Mouse (Mus musculus): ENCODE results near the gene Haao. TPM values are rescaled to one million over a fixed set of nuclear protein-coding genes. Genes with fewer than 3 reads are reported as not detected.

The Haao gene
- polyA plus RNA-seq, 1 experiment from 2014 or later, result 1.4 TPM

DNA sequence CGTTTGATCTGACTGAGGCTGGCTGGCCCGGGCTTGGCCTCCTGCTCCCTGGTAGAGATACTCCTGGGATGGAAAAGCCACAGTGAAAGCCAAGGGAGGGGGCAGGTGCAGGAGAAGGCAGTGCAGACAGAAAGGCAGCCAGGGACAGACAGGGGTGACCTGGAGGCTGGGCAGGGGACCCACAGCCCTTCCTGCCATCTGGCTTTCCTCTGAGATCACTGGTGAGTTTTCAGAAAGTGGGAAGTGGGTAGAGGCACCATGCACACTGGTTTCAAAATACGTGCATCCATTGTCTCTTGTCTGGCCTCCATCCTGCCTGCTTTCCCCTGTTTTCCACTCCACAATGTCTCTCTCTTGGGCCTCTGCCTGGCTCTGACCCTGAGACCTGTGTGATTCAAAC lies 18.4 kb downstream of the Haao start:
- Histone ChIP-seq H3K27me3 (no peaks in the 10 kb centered on the region), H3K9ac (no peak overlapping the region), H3K36me3 (no peaks in the 10 kb centered on the region), H3K4me1 (0 out of 2 replicates have a peak, but pooled peaks cover 2% of the 10 kb centered on the region), H3K9me3 (no peaks in the 10 kb centered on the region), H3K27ac (no peak overlapping the region), H3K4me3 (no peak overlapping the region), H3K4me2 (no peak overlapping the region)
- 48% methylated on average over 3 of the region's 3 CpGs for WGBS
- ATAC-seq (ENCODE audit: insufficient number of reproducible peaks, low FRiP score, low TSS enrichment, low read depth), result no peak

DNA sequence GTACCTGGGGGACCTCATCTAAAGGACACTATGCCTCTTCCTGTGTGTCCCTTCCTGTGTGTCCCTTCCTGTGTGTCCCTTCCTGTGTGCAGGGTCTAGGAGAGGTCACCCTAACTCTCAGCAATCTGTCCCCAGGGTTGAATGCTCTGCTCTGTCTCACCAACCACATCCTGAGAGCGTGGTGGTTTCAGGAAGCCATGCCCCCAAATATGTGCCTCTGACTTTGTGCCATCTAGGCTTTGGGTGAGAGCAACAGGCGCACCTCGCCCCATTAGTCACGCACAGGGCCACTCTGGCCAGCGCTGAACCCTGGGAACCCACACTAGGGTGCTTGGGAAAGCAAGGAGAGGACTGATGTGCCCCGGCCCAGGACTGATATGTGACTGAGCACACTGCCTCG lies 23.9 kb downstream of the Haao start:
- WGBS, result 82% methylated on average over 7 of the region's 7 CpGs
- Histone ChIP-seq H3K4me3 (no peak overlapping the region), H3K27me3 (no peaks in the 10 kb centered on the region), H3K9me3 (no peaks in the 10 kb centered on the region), H3K4me2 (no peak overlapping the region), H3K9ac (no peak overlapping the region), H3K27ac (no peak overlapping the region), H3K36me3 (no peaks in the 10 kb centered on the region), H3K4me1 (0 out of 2 replicates have a peak, but pooled peaks cover 8% of the 10 kb centered on the region)
- no peak for ATAC-seq (ENCODE audit: insufficient number of reproducible peaks, low FRiP score, low TSS enrichment, low read depth)

DNA sequence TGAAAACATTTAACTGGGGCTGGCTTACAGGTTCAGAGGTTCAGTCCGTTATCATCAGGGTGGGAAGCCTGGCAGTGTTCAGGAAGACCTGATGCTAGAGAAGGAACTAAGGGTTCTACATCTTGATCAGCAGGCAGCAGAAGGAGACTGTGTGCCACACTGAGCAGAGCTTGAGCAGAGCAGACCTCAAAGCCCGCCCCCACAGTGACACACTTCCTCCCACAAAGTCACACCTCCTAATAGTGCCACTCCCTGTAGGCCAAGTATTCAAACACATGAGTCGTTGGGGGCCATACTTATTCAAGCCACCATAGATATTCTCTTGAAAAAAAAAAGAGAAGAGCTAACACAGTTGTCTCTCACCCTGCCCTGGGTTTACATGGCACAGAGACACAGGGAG lies 25.9 kb downstream of the Haao start:
- WGBS, result 80% methylated on average over 3 of the region's 3 CpGs
- Histone ChIP-seq H3K27me3 (no peaks in the 10 kb centered on the region), H3K9me3 (no peaks in the 10 kb centered on the region), H3K27ac (no peak overlapping the region), H3K4me2 (no peak overlapping the region), H3K4me3 (no peak overlapping the region), H3K4me1 (0 out of 2 replicates have a peak, but pooled peaks cover 8% of the 10 kb centered on the region), H3K36me3 (peaks cover 3% of the 10 kb centered on the region; the same call in 1 of the 2 replicates), H3K9ac (no peak overlapping the region)
- no peak for ATAC-seq (ENCODE audit: insufficient number of reproducible peaks, low FRiP score, low TSS enrichment, low read depth)

DNA sequence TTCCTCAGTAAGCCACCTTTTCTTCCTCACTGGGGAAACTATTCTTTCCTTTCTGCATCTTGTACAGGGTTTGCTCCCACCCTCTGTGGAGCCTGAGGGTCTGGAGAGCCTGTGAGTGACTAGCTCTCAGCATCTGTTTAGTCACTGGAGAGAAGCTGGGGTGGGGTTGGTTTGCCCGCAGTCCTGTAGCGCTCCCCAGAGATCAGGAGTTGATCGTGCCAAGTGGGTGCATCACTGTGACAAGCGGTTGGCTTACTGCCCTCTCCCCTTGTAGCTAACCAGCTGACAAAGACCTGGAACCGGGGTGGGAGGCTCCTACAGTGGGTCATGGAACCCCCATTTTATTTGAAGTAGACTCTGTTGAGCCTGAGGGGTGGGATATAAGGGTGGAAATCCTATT lies 27.1 kb downstream of the Haao start:
- H3K4me2 ChIP-seq, result no peak overlapping the region
- no peaks in the 10 kb centered on the region for H3K27me3 ChIP-seq
- H3K4me1 ChIP-seq, result 0 out of 2 replicates have a peak, but pooled peaks cover 8% of the 10 kb centered on the region
- no peak for ATAC-seq (ENCODE audit: insufficient number of reproducible peaks, low FRiP score, low TSS enrichment, low read depth)
- peaks cover 3% of the 10 kb centered on the region; the same call in 1 of the 2 replicates for H3K36me3 ChIP-seq
- no peak overlapping the region for H3K27ac ChIP-seq
- H3K4me3 ChIP-seq, result no peak overlapping the region
- WGBS, result 75% methylated on average over 5 of the region's 5 CpGs
- no peak overlapping the region for H3K9ac ChIP-seq
- H3K9me3 ChIP-seq, result no peaks in the 10 kb centered on the region

DNA sequence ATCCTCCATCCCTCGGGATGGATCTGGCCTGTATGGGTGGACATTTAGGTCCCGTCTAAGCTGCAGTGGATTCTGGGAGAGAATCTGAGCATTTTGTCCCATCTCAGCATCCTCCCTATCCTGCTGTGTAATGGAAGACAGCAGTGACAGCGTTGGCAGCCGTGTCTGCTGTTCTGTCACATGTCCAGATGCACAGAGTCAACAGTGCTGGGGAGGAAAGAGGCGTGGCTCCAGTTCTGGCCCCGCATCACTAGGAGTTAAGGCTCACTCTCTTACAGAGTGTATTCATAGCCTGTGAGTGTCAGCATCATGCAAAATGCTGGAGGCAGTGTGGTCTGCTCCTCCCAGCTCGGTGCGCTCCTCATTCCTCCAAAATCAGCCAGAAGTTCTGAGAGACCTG lies 28.3 kb downstream of the Haao start:
- no peaks in the 10 kb centered on the region for H3K27me3 ChIP-seq
- 0 out of 2 replicates have a peak, but pooled peaks cover 8% of the 10 kb centered on the region for H3K4me1 ChIP-seq
- no peak overlapping the region for H3K27ac ChIP-seq
- peaks cover 6% of the 10 kb centered on the region for H3K36me3 ChIP-seq
- no peak for ATAC-seq (ENCODE audit: insufficient number of reproducible peaks, low FRiP score, low TSS enrichment, low read depth)
- WGBS, result 61% methylated on average over 8 of the region's 8 CpGs
- H3K9me3 ChIP-seq, result no peaks in the 10 kb centered on the region
- no peak overlapping the region for H3K9ac ChIP-seq
- H3K4me3 ChIP-seq, result no peak overlapping the region
- H3K4me2 ChIP-seq, result no peak overlapping the region

DNA sequence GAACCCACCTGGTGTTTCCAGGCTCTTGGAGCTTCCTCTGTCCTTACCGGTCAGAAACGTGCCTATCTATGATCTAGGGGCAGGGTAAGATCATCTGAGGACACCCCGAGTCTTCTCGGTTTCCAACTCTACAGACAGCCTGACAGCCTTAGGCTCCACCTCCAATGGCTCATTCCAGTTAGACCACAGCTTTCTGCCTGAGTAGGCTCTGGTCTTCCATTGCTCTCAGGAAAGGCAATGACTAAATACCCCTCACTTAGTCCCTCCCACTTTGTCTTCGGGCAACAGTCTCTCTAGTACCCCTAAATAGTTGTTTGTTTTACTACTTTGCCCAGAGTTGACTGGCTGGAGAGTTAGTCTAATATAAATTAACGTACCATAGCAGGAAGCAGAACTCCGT lies 30.8 kb downstream of the Haao start:
- Histone ChIP-seq H3K36me3 (peaks cover 18% of the 10 kb centered on the region), H3K27me3 (no peaks in the 10 kb centered on the region), H3K4me1 (0 out of 2 replicates have a peak, but pooled peaks cover 4% of the 10 kb centered on the region), H3K4me2 (no peak overlapping the region), H3K9me3 (no peaks in the 10 kb centered on the region), H3K9ac (no peak overlapping the region), H3K27ac (no peak overlapping the region), H3K4me3 (no peak overlapping the region)
- ATAC-seq (ENCODE audit: insufficient number of reproducible peaks, low FRiP score, low TSS enrichment, low read depth), result no peak
- WGBS, result 73% methylated on average over 7 of the region's 7 CpGs

DNA sequence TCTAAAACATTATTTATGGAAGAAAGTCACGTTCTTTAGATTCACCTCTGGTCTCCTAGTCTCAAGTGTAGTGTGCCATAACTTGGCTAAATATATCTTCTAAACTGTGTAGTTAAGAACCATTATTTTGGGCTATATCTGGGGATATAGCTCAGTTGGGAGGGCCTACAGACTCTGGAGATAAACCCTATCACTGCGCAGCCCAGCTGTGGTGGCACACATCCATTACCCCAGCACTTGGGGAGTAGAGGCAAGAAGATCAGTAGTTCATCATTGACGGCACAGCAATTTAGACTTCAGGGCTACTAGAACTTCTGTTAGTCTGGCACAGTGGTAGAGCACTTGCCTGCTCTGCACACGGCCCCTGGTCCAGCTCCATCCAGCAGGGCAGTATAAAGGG lies 34.7 kb downstream of the Haao start:
- 85% methylated on average over 4 of the region's 4 CpGs for WGBS
- Histone ChIP-seq H3K27me3 (no peaks in the 10 kb centered on the region), H3K9me3 (no peaks in the 10 kb centered on the region), H3K9ac (no peak overlapping the region), H3K4me3 (no peak overlapping the region), H3K4me1 (no peaks in the 10 kb centered on the region), H3K4me2 (no peak overlapping the region), H3K27ac (no peak overlapping the region), H3K36me3 (peaks cover 44% of the 10 kb centered on the region)
- ATAC-seq (ENCODE audit: insufficient number of reproducible peaks, low FRiP score, low TSS enrichment, low read depth), result no peak

DNA sequence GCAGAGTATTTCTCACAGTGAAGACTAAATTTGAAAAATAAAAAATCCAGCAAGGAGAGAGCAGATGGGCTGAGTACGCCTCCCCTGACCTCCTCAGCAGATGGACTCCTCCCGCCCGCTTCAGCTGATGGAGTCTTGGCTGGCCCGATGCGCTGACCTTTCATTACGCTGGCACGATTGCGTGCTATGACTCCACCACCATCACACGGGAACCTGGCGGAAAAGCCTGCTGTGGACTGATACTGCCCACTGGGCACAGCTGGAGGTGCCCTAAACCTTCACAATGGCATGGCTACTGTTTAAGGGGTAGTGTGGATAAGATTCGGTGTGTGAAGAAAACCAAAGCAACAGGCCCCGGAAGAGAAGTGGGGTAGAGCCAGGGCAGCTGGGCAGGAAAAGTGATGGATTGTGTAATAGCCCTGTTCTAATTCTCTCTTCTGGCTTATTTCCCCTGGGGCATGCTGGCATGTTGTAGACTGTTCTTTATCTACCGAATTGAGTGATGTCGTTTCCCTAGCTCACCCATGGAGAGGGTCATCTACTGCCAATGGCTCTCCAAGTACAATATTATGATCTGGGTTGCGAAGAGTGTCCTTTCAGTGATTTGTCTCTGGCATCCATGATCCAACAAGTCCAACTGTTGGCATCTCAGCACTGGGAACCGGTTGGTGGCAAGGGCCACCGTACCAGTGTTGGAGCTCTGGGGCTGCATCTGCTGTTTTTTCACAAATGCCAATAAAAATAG lies 35.4 kb downstream of the Haao start:
- Histone ChIP-seq H3K36me3 (peaks cover 46% of the 10 kb centered on the region), H3K9ac (no peak overlapping the region), H3K4me2 (no peak overlapping the region), H3K4me1 (no peaks in the 10 kb centered on the region), H3K27me3 (no peaks in the 10 kb centered on the region), H3K9me3 (no peaks in the 10 kb centered on the region), H3K27ac (no peak overlapping the region), H3K4me3 (no peak overlapping the region)
- 90% methylated on average over 17 of the region's 17 CpGs for WGBS
- ATAC-seq (ENCODE audit: insufficient number of reproducible peaks, low FRiP score, low TSS enrichment, low read depth), result no peak

DNA sequence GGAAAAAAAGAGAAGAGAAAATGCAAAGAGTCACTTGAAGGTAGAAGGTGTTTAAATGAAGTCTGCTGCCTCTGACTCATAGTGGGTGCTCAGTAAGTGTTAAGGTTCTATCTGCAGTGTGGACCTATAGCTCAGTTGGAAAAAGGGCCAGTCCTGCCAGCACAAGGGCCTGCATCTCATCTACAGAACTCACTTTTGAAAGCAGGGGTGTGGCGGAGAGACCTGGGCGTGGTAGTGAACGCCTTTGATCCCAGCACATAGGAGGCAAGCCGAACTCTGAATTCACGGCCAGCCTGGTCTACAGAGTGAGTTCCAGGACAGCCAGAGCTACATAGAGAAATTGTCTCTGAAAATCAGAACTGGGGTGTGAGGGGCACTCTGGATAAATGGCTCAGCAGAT lies 37.5 kb downstream of the Haao start:
- Histone ChIP-seq H3K9me3 (no peaks in the 10 kb centered on the region), H3K4me2 (no peak overlapping the region), H3K27ac (no peak overlapping the region), H3K9ac (no peak overlapping the region), H3K36me3 (peaks cover 62% of the 10 kb centered on the region), H3K4me3 (no peak overlapping the region), H3K27me3 (no peaks in the 10 kb centered on the region), H3K4me1 (no peaks in the 10 kb centered on the region)
- WGBS, result 86% methylated on average over 5 of the region's 5 CpGs
- no peak for ATAC-seq (ENCODE audit: insufficient number of reproducible peaks, low FRiP score, low TSS enrichment, low read depth)

DNA sequence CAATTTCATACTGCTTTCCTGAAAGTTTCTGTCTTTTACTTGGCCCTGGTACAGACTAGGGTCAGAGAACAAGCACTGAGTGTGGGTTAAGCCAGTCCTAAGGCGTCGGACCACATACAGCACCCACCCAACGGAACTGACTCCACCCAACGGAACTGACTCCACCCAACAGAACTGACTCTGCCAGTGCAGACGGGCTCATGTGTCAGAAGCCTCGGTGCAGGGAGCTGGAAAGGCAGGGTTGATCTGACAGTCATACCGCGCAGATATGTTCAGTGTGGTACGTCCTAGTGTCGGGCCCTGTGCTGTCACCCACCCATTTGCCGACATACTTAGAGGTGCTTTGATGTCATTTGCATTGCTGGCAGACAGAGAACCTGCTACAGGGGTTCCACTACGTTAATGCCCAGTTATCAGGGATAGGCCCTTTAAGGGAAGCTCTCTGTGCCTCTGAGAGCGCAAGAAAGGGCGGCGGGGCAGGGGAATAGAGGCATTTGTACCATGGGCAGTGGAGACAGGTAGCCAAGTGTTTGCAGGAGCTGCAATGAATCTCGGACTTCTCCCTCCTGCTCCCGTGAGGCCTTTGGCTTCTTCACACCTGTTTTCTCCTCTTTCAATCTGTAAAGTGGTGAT lies 38.5 kb downstream of the Haao start:
- WGBS, result 84% methylated on average over 17 of the region's 17 CpGs

DNA sequence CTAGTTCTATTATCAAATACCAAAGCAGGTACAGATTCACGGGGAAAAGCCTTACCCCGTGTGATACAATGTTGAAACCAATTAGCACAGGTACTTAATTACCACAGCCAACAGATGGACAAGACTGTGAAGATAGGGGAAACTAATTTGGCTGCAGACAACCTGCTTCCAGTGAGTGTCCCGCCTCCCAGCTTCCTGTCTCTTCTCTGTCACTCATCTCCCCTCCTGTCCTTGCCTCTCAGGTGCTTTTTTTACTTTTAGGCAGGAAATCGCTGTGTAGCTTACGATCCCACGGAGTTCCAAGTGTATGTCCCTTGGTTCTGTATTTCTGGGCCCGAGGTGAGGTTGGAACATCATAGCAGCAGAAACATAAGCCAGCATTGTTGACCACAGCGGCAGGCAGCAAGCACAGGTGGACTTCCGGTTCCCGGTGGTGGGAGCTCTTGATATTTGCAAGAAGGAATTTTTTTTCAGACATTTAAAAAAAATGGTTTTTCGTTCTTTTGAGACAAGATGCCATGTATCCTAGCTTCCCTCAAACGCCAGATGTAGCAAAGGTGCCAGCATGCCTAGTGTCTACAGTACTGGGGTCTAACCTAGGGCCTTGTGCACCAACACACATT lies 39.2 kb downstream of the Haao start:
- H3K27ac ChIP-seq, result no peak overlapping the region
- no peaks in the 10 kb centered on the region for H3K4me1 ChIP-seq
- H3K4me2 ChIP-seq, result no peak overlapping the region
- no peak for ATAC-seq (ENCODE audit: insufficient number of reproducible peaks, low FRiP score, low TSS enrichment, low read depth)
- H3K27me3 ChIP-seq, result no peaks in the 10 kb centered on the region
- WGBS, result 88% methylated on average over 12 of the region's 12 CpGs
- no peaks in the 10 kb centered on the region for H3K9me3 ChIP-seq
- no peak overlapping the region for H3K4me3 ChIP-seq
- peaks cover 74% of the 10 kb centered on the region for H3K36me3 ChIP-seq
- no peak overlapping the region for H3K9ac ChIP-seq

More for the DNA sequence above, 38.5 kb downstream of the Haao start:
- no peak for ATAC-seq (ENCODE audit: insufficient number of reproducible peaks, low FRiP score, low TSS enrichment, low read depth)
- Histone ChIP-seq H3K27me3 (no peaks in the 10 kb centered on the region), H3K4me2 (no peak overlapping the region), H3K9me3 (no peaks in the 10 kb centered on the region), H3K4me3 (no peak overlapping the region), H3K4me1 (no peaks in the 10 kb centered on the region), H3K27ac (no peak overlapping the region), H3K9ac (no peak overlapping the region), H3K36me3 (peaks cover 66% of the 10 kb centered on the region)

DNA sequence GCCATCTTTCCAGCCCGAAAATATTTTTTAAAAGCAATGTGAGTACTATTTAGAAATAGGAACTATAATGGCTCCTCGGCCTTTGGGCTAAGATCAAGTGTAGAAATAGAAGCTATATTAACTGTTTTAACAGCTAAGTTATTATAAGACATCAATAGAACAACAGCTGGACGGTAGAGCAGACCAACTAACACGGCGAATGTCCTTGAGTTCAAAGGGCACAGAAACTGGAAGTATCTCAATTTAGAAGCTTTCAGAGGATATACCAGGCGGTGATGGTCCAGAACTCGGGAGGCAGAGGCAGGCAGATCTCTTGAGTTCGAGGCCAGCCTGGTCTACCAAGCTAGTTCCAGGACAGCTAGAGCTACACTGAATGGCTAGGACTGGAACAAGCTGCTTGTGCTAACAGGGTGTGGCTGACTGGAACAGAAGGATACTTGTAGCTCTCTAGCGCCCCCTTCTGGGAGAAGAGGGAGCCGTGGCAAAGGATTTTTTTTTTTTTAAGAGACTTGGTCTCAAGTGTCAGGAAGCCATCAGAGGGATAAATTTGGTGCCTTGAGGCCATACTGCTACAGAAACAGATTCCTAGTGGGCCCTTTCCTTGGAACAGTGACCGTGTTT lies 39.9 kb downstream of the Haao start:
- Histone ChIP-seq H3K9me3 (no peaks in the 10 kb centered on the region), H3K9ac (no peak overlapping the region), H3K4me1 (no peaks in the 10 kb centered on the region), H3K27me3 (no peaks in the 10 kb centered on the region), H3K4me3 (no peak overlapping the region), H3K4me2 (no peak overlapping the region), H3K27ac (no peak overlapping the region), H3K36me3 (peaks cover 74% of the 10 kb centered on the region)
- no peak for ATAC-seq (ENCODE audit: insufficient number of reproducible peaks, low FRiP score, low TSS enrichment, low read depth)
- WGBS, result 73% methylated on average over 11 of the region's 11 CpGs

All from limb, embryonic 15.5 days (tissue).